Mouse (Mus musculus): Measurements from ENCODE around the gene Saxo1. TPM values are rescaled to one million over a fixed set of nuclear protein-coding genes. Genes with fewer than 3 reads are reported as not detected.

The Saxo1 gene
- total and polyA plus RNA-seq, 3 experiments, result not detected

GRCm38 (mm10) chr4:86427312-86427711 is 130.8 kb downstream of the Saxo1 start:
- H3K36me3 ChIP-seq (replicated peaks in 1 of 2; ENCODE audit: control insufficient read depth in 1 of 2, insufficient read depth in 1 of 2, low read length in 1 of 2), result no peaks in the 10 kb centered on the region
- H3K9ac ChIP-seq (ENCODE audit: insufficient read depth, low read depth), result no peak overlapping the region
- no peaks in the 10 kb centered on the region for H3K27me3 ChIP-seq (replicated peaks)
- no peak overlapping the region for H3K4me3 ChIP-seq (replicated peaks in 1 of 3; ENCODE audit: low read depth in 2 of 3, low read length in 2 of 3, poor library complexity in 1 of 3)
- H3K9me3 ChIP-seq (replicated peaks; ENCODE audit: low read length), result no peaks in the 10 kb centered on the region
- TF ChIP-seq USF1 (IDR thresholded peaks at IDR 0.05; ENCODE audit: low read depth, low read length) (no peak), IRF4 (IDR thresholded peaks at IDR 0.05; ENCODE audit: low read depth, low read length) (no peak)
- dilution Hi-C loops (cut with MboI; ENCODE audit: extremely low pct_ligation_motif_present, extremely low pct_unique_long_range_greater_than_20kb, low sequenced_read_pairs), result no loop called here
- H3K4me2 ChIP-seq (ENCODE audit: insufficient read depth, low read depth, poor library complexity, severe bottlenecking), result no peak overlapping the region
- H3K4me1 ChIP-seq (ENCODE audit: control insufficient read depth in 1 of 2, insufficient read depth in 2 of 2), result no peaks in the 10 kb centered on the region
- DNase-seq (ENCODE audit: extremely low read depth), result no peak
- no peak overlapping the region for H3K27ac ChIP-seq (ENCODE audit: insufficient read depth, low read depth)
- in situ Hi-C loops (cut with MboI; ENCODE audit: low pct_ligation_motif_present, low pct_unique_long_range_greater_than_20kb, low sequenced_read_pairs), result no loop called here
- H3K79me2 ChIP-seq (replicated peaks; ENCODE audit: control insufficient read depth, extremely low read depth, insufficient read depth, poor library complexity, severe bottlenecking), result no peaks in the 10 kb centered on the region

GRCm38 (mm10) chr4:86426549-86426948 is 131.6 kb downstream of the Saxo1 start:
- dilution Hi-C loops (cut with MboI; ENCODE audit: extremely low pct_ligation_motif_present, extremely low pct_unique_long_range_greater_than_20kb, low sequenced_read_pairs) (no loop called here), in situ Hi-C loops (cut with MboI; ENCODE audit: low pct_ligation_motif_present, low pct_unique_long_range_greater_than_20kb, low sequenced_read_pairs) (no loop called here)
- Histone ChIP-seq H3K79me2 (replicated peaks; ENCODE audit: control insufficient read depth, extremely low read depth, insufficient read depth, poor library complexity, severe bottlenecking) (no peaks in the 10 kb centered on the region), H3K9me3 (replicated peaks; ENCODE audit: low read length) (no peaks in the 10 kb centered on the region), H3K27me3 (replicated peaks) (no peaks in the 10 kb centered on the region), H3K4me3 (replicated peaks in 1 of 3; ENCODE audit: low read depth in 2 of 3, low read length in 2 of 3, poor library complexity in 1 of 3) (no peak overlapping the region), H3K4me2 (ENCODE audit: insufficient read depth, low read depth, poor library complexity, severe bottlenecking) (no peak overlapping the region), H3K36me3 (replicated peaks in 1 of 2; ENCODE audit: control insufficient read depth in 1 of 2, insufficient read depth in 1 of 2, low read length in 1 of 2) (no peaks in the 10 kb centered on the region), H3K9ac (ENCODE audit: insufficient read depth, low read depth) (no peak overlapping the region), H3K4me1 (ENCODE audit: control insufficient read depth in 1 of 2, insufficient read depth in 2 of 2) (no peaks in the 10 kb centered on the region), H3K27ac (ENCODE audit: insufficient read depth, low read depth) (no peak overlapping the region)
- DNase-seq (ENCODE audit: extremely low read depth), result no peak
- TF ChIP-seq CHD2 (IDR thresholded peaks at IDR 0.05; ENCODE audit: low read length) (no peak), UBTF (IDR thresholded peaks at IDR 0.05; ENCODE audit: low read depth, low read length) (no peak), ZMIZ1 (IDR thresholded peaks at IDR 0.05; ENCODE audit: low read depth, low read length) (no peak), CTCF (conservative IDR thresholded peaks at IDR 0.05 in 1 of 2, IDR thresholded peaks at IDR 0.05 in 1 of 2; ENCODE audit: low read depth in 2 of 2, low read length in 2 of 2) (no peak), ETS1 (conservative IDR thresholded peaks at IDR 0.05; ENCODE audit: low read depth, low read length) (no peak), NRF1 (IDR thresholded peaks at IDR 0.05; ENCODE audit: low read depth, low read length) (no peak)

- dilution Hi-C loops (cut with MboI; ENCODE audit: extremely low pct_ligation_motif_present, extremely low pct_unique_long_range_greater_than_20kb, low sequenced_read_pairs) (no loop called here), in situ Hi-C loops (cut with MboI; ENCODE audit: low pct_ligation_motif_present, low pct_unique_long_range_greater_than_20kb, low sequenced_read_pairs) (no loop called here)
- Histone ChIP-seq H3K4me2 (ENCODE audit: insufficient read depth, low read depth, poor library complexity, severe bottlenecking) (no peak overlapping the region), H3K9ac (ENCODE audit: insufficient read depth, low read depth) (no peak overlapping the region), H3K27ac (ENCODE audit: insufficient read depth, low read depth) (no peak overlapping the region), H3K27me3 (replicated peaks) (no peaks in the 10 kb centered on the region), H3K4me3 (replicated peaks in 1 of 3; ENCODE audit: low read depth in 2 of 3, low read length in 2 of 3, poor library complexity in 1 of 3) (no peak overlapping the region), H3K36me3 (replicated peaks in 1 of 2; ENCODE audit: control insufficient read depth in 1 of 2, insufficient read depth in 1 of 2, low read length in 1 of 2) (no peaks in the 10 kb centered on the region), H3K79me2 (replicated peaks; ENCODE audit: control insufficient read depth, extremely low read depth, insufficient read depth, poor library complexity, severe bottlenecking) (no peaks in the 10 kb centered on the region), H3K9me3 (replicated peaks; ENCODE audit: low read length) (no peaks in the 10 kb centered on the region), H3K4me1 (ENCODE audit: control insufficient read depth in 1 of 2, insufficient read depth in 2 of 2) (no peaks in the 10 kb centered on the region)
- no peak for DNase-seq (ENCODE audit: extremely low read depth)
- TF ChIP-seq ELF1 (IDR thresholded peaks at IDR 0.05; ENCODE audit: low read depth, low read length), result no peak
- no peak for TF ChIP-seq KAT2A (IDR thresholded peaks at IDR 0.05; ENCODE audit: insufficient replicate concordance, low read length)
- TF ChIP-seq JUN (IDR thresholded peaks at IDR 0.05; ENCODE audit: insufficient read depth, low read depth, low read length), result no peak
- no peak for TF ChIP-seq HCFC1 (IDR thresholded peaks at IDR 0.05; ENCODE audit: low read depth, low read length)
- TF ChIP-seq MYC (IDR thresholded peaks at IDR 0.05; ENCODE audit: low read depth, low read length), result no peak
- no peak for TF ChIP-seq USF2 (conservative IDR thresholded peaks at IDR 0.05; ENCODE audit: low read depth, low read length)
Measured at GRCm38 (mm10) chr4:86425581-86425980, 132.5 kb downstream of the Saxo1 start.

All from CH12.LX (cell line).